Mouse (Mus musculus): ENCODE results near the gene Crim1. TPM values are rescaled to one million over a fixed set of nuclear protein-coding genes. Genes with fewer than 3 reads are reported as not detected.

The Crim1 gene
- polyA plus RNA-seq, 1 experiment from 2014 or later = 3.5 TPM

DNA sequence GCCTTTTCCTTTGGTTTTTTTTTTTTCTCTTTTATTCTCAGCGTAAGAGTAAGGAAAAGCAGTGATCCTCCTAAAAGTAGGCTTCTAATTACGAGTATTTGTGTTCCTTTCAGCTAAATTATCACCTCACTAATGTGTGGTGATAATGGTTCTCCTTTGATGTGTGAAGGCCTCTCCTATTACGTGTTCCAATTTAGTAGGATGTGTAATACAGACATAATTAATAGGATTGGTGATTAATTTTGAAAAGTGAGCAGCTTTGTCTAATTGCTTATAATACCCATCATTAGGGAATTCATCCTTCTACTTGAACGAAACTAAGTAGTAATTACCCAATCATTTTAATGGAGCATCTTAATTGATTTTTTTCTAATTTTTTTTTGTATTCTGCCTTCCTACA lies 157.7 kb downstream of the Crim1 start:
- no peaks in the 10 kb centered on the region for H3K4me1 ChIP-seq (ENCODE audit: control insufficient read depth, insufficient read depth, low read length)
- WGBS = 45% methylated on average over 4 of the region's 4 CpGs
- ATAC-seq (ENCODE audit: insufficient number of reproducible peaks, low FRiP score, low TSS enrichment, low read depth) (no peak), DNase-seq (ENCODE audit: low spot score) (no peak)
- H3K4me3 ChIP-seq (ENCODE audit: low read depth, low read length) = no peak overlapping the region
- H3K36me3 ChIP-seq (ENCODE audit: control insufficient read depth, insufficient read depth, low read length) = no peaks in the 10 kb centered on the region
- H3K27me3 ChIP-seq (ENCODE audit: control insufficient read depth, insufficient read depth, low read length) = no peaks in the 10 kb centered on the region
- no peak overlapping the region for H3K4me2 ChIP-seq (ENCODE audit: low read depth, severe bottlenecking)
- H3K9ac ChIP-seq (ENCODE audit: low read length) = no peak overlapping the region
- H3K27ac ChIP-seq (replicated peaks; ENCODE audit: low read depth, low read length) = no peak overlapping the region
- no peaks in the 10 kb centered on the region for H3K9me3 ChIP-seq (ENCODE audit: control insufficient read depth, low read length)

DNA sequence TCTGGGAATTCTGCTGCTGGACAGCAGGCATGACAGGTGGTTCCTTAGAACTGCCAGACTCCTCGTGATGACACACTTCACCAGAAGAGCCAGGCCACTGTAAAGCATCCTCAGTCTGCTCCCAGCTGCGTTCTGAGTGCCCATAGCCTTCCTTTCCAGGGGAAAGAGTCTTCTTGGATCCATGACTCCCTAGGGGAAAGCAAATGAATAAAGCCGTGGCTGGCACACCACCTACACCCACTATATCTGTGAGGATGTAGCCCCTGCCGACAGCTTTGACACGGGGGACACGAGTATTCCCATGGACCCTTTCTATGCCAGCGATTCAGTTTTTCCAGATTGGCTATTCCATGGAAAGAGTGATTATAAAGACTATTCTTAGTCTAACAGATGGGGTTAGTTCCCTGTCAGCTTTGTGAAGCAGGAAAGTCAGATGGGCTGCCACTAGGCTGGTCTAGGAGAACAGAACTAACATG lies 158.2 kb downstream of the Crim1 start:
- Histone ChIP-seq H3K4me3 (ENCODE audit: low read depth, low read length) (no peak overlapping the region), H3K36me3 (ENCODE audit: control insufficient read depth, insufficient read depth, low read length) (no peaks in the 10 kb centered on the region), H3K4me2 (ENCODE audit: low read depth, severe bottlenecking) (no peak overlapping the region), H3K4me1 (ENCODE audit: control insufficient read depth, insufficient read depth, low read length) (no peaks in the 10 kb centered on the region), H3K9me3 (ENCODE audit: control insufficient read depth, low read length) (no peaks in the 10 kb centered on the region), H3K9ac (ENCODE audit: low read length) (no peak overlapping the region), H3K27ac (replicated peaks; ENCODE audit: low read depth, low read length) (no peak overlapping the region), H3K27me3 (ENCODE audit: control insufficient read depth, insufficient read depth, low read length) (no peaks in the 10 kb centered on the region)
- 86% methylated on average over 7 of the region's 7 CpGs for WGBS
- DNase-seq (ENCODE audit: low spot score) = no peak
- no peak for ATAC-seq (ENCODE audit: insufficient number of reproducible peaks, low FRiP score, low TSS enrichment, low read depth)

GRCm38 (mm10) chr17:78361939-78362728 lies 162.1 kb downstream of the Crim1 start:
- ATAC-seq (ENCODE audit: insufficient number of reproducible peaks, low FRiP score, low TSS enrichment, low read depth) (no peak), DNase-seq (ENCODE audit: low spot score) (no peak)
- no peaks in the 10 kb centered on the region for H3K36me3 ChIP-seq (ENCODE audit: control insufficient read depth, insufficient read depth, low read length)
- no peaks in the 10 kb centered on the region for H3K4me1 ChIP-seq (ENCODE audit: control insufficient read depth, insufficient read depth, low read length)
- no peaks in the 10 kb centered on the region for H3K27me3 ChIP-seq (ENCODE audit: control insufficient read depth, insufficient read depth, low read length)
- H3K4me2 ChIP-seq (ENCODE audit: low read depth, severe bottlenecking) = no peak overlapping the region
- no peaks in the 10 kb centered on the region for H3K9me3 ChIP-seq (ENCODE audit: control insufficient read depth, low read length)
- H3K9ac ChIP-seq (ENCODE audit: low read length) = no peak overlapping the region
- 87% methylated on average over 13 of the region's 13 CpGs for WGBS
- no peak overlapping the region for H3K27ac ChIP-seq (replicated peaks; ENCODE audit: low read depth, low read length)
- no peak overlapping the region for H3K4me3 ChIP-seq (ENCODE audit: low read depth, low read length)

DNA sequence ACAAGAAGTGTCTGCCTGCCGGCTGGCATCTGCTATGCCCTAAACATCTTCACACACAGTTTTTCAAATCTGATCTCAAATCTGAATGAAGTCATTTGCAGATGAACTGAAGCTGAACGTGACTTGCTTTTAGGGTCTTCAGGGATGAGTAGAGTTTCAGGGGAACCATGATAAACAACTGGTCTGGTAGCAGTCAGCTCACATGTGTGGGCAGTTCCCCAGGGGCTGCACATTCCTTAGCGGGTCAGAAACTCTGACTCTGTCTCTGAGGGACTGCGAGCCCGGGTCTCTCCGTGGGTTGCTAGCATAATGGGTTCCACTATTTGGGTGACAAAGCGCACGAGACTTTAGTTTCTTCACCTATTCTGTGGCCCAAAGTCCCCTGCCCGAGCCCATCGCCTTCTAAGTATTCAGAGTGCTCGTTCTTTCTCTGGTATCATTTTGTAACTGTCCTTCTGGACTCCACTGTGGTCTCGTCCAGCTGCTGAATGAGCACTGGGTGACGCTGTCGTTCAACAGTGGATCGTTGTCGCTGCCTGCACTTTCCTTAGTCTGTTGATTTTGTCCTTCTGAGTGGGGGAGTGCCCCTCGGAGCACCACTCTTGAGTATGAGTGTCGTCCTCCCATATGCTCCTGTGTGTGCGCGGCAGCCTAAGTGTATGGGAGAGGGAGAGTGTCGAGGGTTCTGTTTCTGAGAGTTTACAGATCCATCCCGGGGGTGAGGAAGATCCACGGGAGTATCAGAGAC lies 164.7 kb downstream of the Crim1 start:
- H3K4me3 ChIP-seq (ENCODE audit: low read depth, low read length) = no peak overlapping the region
- no peak overlapping the region for H3K9ac ChIP-seq (ENCODE audit: low read length)
- ATAC-seq (ENCODE audit: insufficient number of reproducible peaks, low FRiP score, low TSS enrichment, low read depth) (no peak), DNase-seq (ENCODE audit: low spot score) (no peak)
- WGBS = 93% methylated on average over 23 of the region's 23 CpGs
- H3K4me1 ChIP-seq (ENCODE audit: control insufficient read depth, insufficient read depth, low read length) = no peaks in the 10 kb centered on the region
- no peaks in the 10 kb centered on the region for H3K27me3 ChIP-seq (ENCODE audit: control insufficient read depth, insufficient read depth, low read length)
- no peaks in the 10 kb centered on the region; the same call in 1 of the 2 replicates for H3K36me3 ChIP-seq (ENCODE audit: control insufficient read depth, insufficient read depth, low read length)
- no peaks in the 10 kb centered on the region for H3K9me3 ChIP-seq (ENCODE audit: control insufficient read depth, low read length)
- H3K4me2 ChIP-seq (ENCODE audit: low read depth, severe bottlenecking) = no peak overlapping the region
- H3K27ac ChIP-seq (replicated peaks; ENCODE audit: low read depth, low read length) = no peak overlapping the region

GRCm38 (mm10) chr17:78366070-78366469 lies 166.0 kb downstream of the Crim1 start:
- no peaks in the 10 kb centered on the region for H3K9me3 ChIP-seq (ENCODE audit: control insufficient read depth, low read length)
- H3K27ac ChIP-seq (replicated peaks; ENCODE audit: low read depth, low read length) = no peak overlapping the region
- no peak for DNase-seq (ENCODE audit: low spot score)
- no peak for ATAC-seq (ENCODE audit: insufficient number of reproducible peaks, low FRiP score, low TSS enrichment, low read depth)
- no peaks in the 10 kb centered on the region for H3K4me1 ChIP-seq (ENCODE audit: control insufficient read depth, insufficient read depth, low read length)
- H3K4me2 ChIP-seq (ENCODE audit: low read depth, severe bottlenecking) = no peak overlapping the region
- H3K27me3 ChIP-seq (ENCODE audit: control insufficient read depth, insufficient read depth, low read length) = no peaks in the 10 kb centered on the region
- WGBS = 73% methylated on average over 7 of the region's 7 CpGs
- H3K9ac ChIP-seq (ENCODE audit: low read length) = no peak overlapping the region
- H3K4me3 ChIP-seq (ENCODE audit: low read depth, low read length) = no peak overlapping the region
- H3K36me3 ChIP-seq (ENCODE audit: control insufficient read depth, insufficient read depth, low read length) = no peaks in the 10 kb centered on the region; the same call in 1 of the 2 replicates

DNA sequence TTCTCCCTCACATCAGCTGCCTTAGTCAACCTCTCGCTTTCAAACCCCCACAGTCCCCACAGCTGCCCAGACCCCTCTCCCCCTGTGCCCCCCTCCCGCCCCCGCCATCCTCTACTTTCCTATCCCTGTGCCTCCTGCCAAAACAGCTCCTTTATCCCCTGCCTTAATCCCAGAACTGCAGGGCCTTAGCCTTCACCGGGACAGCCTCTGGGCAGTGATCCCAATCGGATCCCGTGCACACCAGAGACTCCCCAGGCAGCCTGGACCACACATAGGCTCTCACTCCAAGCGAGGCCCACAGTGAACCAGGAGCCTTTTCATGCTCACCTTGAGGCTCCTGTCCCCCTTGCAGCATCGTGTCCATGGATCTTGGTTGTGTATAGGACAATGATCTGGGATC lies 168.4 kb downstream of the Crim1 start:
- no peak for ATAC-seq (ENCODE audit: insufficient number of reproducible peaks, low FRiP score, low TSS enrichment, low read depth)
- no peak for DNase-seq (ENCODE audit: low spot score)
- H3K27ac ChIP-seq (replicated peaks; ENCODE audit: low read depth, low read length) = no peak overlapping the region
- no peak overlapping the region for H3K4me2 ChIP-seq (ENCODE audit: low read depth, severe bottlenecking)
- 89% methylated on average over 8 of the region's 8 CpGs for WGBS
- H3K4me1 ChIP-seq (ENCODE audit: control insufficient read depth, insufficient read depth, low read length) = no peaks in the 10 kb centered on the region
- H3K36me3 ChIP-seq (ENCODE audit: control insufficient read depth, insufficient read depth, low read length) = no peaks in the 10 kb centered on the region; the same call in 1 of the 2 replicates
- no peak overlapping the region for H3K9ac ChIP-seq (ENCODE audit: low read length)
- H3K4me3 ChIP-seq (ENCODE audit: low read depth, low read length) = no peak overlapping the region
- H3K27me3 ChIP-seq (ENCODE audit: control insufficient read depth, insufficient read depth, low read length) = no peaks in the 10 kb centered on the region
- H3K9me3 ChIP-seq (ENCODE audit: control insufficient read depth, low read length) = no peaks in the 10 kb centered on the region

DNA sequence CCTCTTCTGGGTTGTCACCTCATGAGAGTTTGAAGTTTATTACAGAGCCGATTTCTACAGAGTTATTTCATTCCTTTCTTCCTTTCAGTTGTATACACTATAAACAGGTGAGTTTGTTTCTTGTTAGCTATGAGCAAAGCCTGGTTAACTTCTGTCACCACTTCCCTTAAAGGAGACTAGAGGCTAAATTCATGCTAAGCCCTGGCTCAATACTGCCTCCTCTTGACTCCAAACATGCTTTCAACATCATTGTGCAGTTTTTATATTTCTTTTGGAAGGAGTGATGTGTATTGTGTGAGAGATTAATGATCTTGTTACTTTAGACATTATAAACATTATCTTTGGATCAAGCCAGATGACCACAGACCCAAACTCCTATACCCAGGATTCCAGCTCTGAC lies 170.4 kb downstream of the Crim1 start:
- no peak overlapping the region for H3K9ac ChIP-seq (ENCODE audit: low read length)
- H3K4me2 ChIP-seq (ENCODE audit: low read depth, severe bottlenecking) = no peak overlapping the region
- H3K4me3 ChIP-seq (ENCODE audit: low read depth, low read length) = no peak overlapping the region
- DNase-seq (ENCODE audit: low spot score) (no peak), ATAC-seq (ENCODE audit: insufficient number of reproducible peaks, low FRiP score, low TSS enrichment, low read depth) (no peak)
- no peaks in the 10 kb centered on the region for H3K27me3 ChIP-seq (ENCODE audit: control insufficient read depth, insufficient read depth, low read length)
- WGBS = 83% methylated on average over 1 of the region's 1 CpGs
- H3K27ac ChIP-seq (replicated peaks; ENCODE audit: low read depth, low read length) = no peak overlapping the region
- H3K4me1 ChIP-seq (ENCODE audit: control insufficient read depth, insufficient read depth, low read length) = no peaks in the 10 kb centered on the region
- H3K9me3 ChIP-seq (ENCODE audit: control insufficient read depth, low read length) = no peaks in the 10 kb centered on the region
- H3K36me3 ChIP-seq (ENCODE audit: control insufficient read depth, insufficient read depth, low read length) = no peaks in the 10 kb centered on the region; the same call in 1 of the 2 replicates

DNA sequence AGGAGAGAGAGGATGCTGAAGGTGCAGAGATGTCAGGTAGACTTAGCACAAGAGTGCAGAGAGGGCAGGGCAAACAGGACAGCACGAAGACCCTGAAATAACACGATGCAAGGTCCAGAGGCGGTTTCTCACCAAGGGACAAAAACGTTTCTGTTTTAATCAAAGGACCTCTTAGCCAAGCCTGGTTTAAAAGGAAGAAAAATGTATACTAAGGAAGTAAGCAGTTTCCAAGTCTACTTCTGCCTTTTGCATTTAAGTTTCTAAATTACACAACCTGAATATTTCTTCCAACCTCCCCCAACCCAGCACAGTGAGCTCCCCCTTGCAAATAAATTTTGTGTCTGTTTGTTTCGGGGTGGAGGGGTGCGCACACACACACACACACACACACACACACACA lies 173.1 kb downstream of the Crim1 start:
- DNase-seq (ENCODE audit: low spot score) (no peak), ATAC-seq (ENCODE audit: insufficient number of reproducible peaks, low FRiP score, low TSS enrichment, low read depth) (no peak)
- Histone ChIP-seq H3K36me3 (ENCODE audit: control insufficient read depth, insufficient read depth, low read length) (no peaks in the 10 kb centered on the region; the same call in 1 of the 2 replicates), H3K27me3 (ENCODE audit: control insufficient read depth, insufficient read depth, low read length) (no peaks in the 10 kb centered on the region), H3K9ac (ENCODE audit: low read length) (no peak overlapping the region), H3K4me1 (ENCODE audit: control insufficient read depth, insufficient read depth, low read length) (no peaks in the 10 kb centered on the region), H3K4me2 (ENCODE audit: low read depth, severe bottlenecking) (no peak overlapping the region), H3K9me3 (ENCODE audit: control insufficient read depth, low read length) (no peaks in the 10 kb centered on the region), H3K4me3 (ENCODE audit: low read depth, low read length) (no peak overlapping the region), H3K27ac (replicated peaks; ENCODE audit: low read depth, low read length) (no peak overlapping the region)
- WGBS = 88% methylated on average over 6 of the region's 6 CpGs
